Mouse (Mus musculus): ENCODE data around the gene Ptprd.

- no peak for TF ChIP-seq CTCF (IDR thresholded peaks at IDR 0.05)
- TF ChIP-seq EP300 (IDR thresholded peaks at IDR 0.05), result no peak
Observed at GRCm38 (mm10) chr4:76154190-76154589, 2057.6 kb downstream of the Ptprd start.

All from lung, postnatal 0 days (tissue).